Mouse (Mus musculus) midbrain, embryonic 14.5 days (tissue): Measurements from ENCODE around the gene Mtrex. TPM values are rescaled to one million over a fixed set of nuclear protein-coding genes. Genes with fewer than 3 reads are reported as not detected.

Source experiments
- ATAC-seq: fragments of 200-750 bp; cut with Nextera tagmentation; 2 replicates; pipeline ENCODE4 v1.8.0; 2017; ENCODE audit warnings: moderate number of reproducible peaks, moderate library complexity; ENCODE audit not compliant: low FRiP score, low TSS enrichment
- DNase-seq: peaks from one replicate; pipeline ENCODE4 v3.0.0-alpha.2; 2015
- H3K27ac ChIP-seq: fragments of 300-500 bp; sonication (generic); replicated peaks from 2 replicates; pipeline ENCODE4 v1.5.1; 2014; ENCODE audit warnings: mild to moderate bottlenecking, low read depth, low read length, moderate library complexity
- H3K27me3 ChIP-seq: fragments of 300-500 bp; sonication (generic); 2 replicates; pipeline ENCODE4 v1.6.1; 2014; ENCODE audit warnings: low read length, control low read depth, mixed read lengths; ENCODE audit not compliant: control insufficient read depth, insufficient read depth
- H3K36me3 ChIP-seq: fragments of 300-500 bp; sonication (generic); 2 replicates; pipeline ENCODE4 v1.6.1; 2014; ENCODE audit warnings: low read length, control low read depth; ENCODE audit not compliant: control insufficient read depth, insufficient read depth
- H3K4me1 ChIP-seq: fragments of 300-500 bp; sonication (generic); 2 replicates; pipeline ENCODE4 v1.6.1; 2014; ENCODE audit warnings: mild to moderate bottlenecking, antibody characterized with exemption, low read length, control low read depth; ENCODE audit not compliant: control insufficient read depth, insufficient read depth
- H3K4me2 ChIP-seq: fragments of 300-500 bp; sonication (generic); 2 replicates; pipeline ENCODE4 v1.6.1; 2014; ENCODE audit warnings: mild to moderate bottlenecking, low read length, moderate library complexity
- H3K4me3 ChIP-seq: fragments of 300-500 bp; sonication (generic); replicated peaks from 2 replicates; pipeline ENCODE4 v1.5.1; 2014; ENCODE audit warnings: low read depth, low read length
- H3K9ac ChIP-seq: fragments of 300-500 bp; sonication (generic); replicated peaks from 2 replicates; pipeline ENCODE4 v1.6.1; 2014; ENCODE audit warnings: mild to moderate bottlenecking, low read length, moderate library complexity
- H3K9me3 ChIP-seq: fragments of 300-500 bp; sonication (generic); 2 replicates; pipeline ENCODE4 v1.6.1; 2016; ENCODE audit warnings: low read length, control low read depth, mixed read lengths; ENCODE audit not compliant: control insufficient read depth
- WGBS: fragments of 180-500 bp; shearing (Covaris S2); extraction: QIAGEN DNeasy Blood & Tissue Kit; methylation state at CpG from one replicate; pipeline ENCODE4 v1.1.7; 2014; 5-methylcytosine and 5-hydroxymethylcytosine counted together
- polyA plus RNA-seq: library from polyadenylated mRNA; unstranded; fragments of >200 nt; fragmentation: Nextera tagmentation; extraction: Ambion mirVana; gene quantifications from 2 replicates; pipeline ENCODE4 v1.2.1, GENCODE M21; 2014

Mtrex gene
- polyA plus RNA-seq, 1 experiment from 2014 or later, result 69.5 TPM

GRCm38 (mm10) chr13:112902176-112902575, 25.0 kb downstream of the Mtrex start:
- Histone ChIP-seq H3K4me3 (no peak overlapping the region), H3K27ac (no peak overlapping the region), H3K9me3 (no peaks in the 10 kb centered on the region), H3K27me3 (no peaks in the 10 kb centered on the region), H3K36me3 (peaks cover 76% of the 10 kb centered on the region), H3K4me1 (no peaks in the 10 kb centered on the region), H3K9ac (no peak overlapping the region), H3K4me2 (no peak overlapping the region)
- WGBS, result 94% methylated on average over 3 of the region's 3 CpGs
- no peak for ATAC-seq
- no peak for DNase-seq

DNA sequence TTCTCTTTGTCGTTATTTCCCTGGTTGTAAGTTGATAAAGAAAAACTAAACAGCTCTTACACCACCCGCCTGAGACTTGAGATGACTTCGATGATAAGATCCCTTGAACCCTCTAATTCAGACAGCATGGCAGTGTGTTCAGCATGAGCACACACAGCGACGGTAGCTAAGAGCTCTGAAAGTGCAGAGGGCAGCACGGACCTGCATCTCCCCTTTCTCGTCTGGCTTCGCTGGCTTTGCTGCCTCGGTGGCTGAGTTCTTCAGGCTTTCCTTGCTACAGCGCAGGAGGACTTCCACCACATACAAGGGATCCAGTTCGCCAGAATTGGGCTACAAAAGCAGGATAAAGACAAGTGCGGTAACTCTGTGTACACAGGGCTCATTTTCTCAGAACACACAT, 40.0 kb downstream of the Mtrex start:
- H3K9me3 ChIP-seq, result no peaks in the 10 kb centered on the region
- 93% methylated on average over 12 of the region's 12 CpGs for WGBS
- ATAC-seq (no peak), DNase-seq (no peak)
- no peak overlapping the region for H3K4me2 ChIP-seq
- peaks cover 78% of the 10 kb centered on the region for H3K36me3 ChIP-seq
- no peak overlapping the region for H3K9ac ChIP-seq
- H3K4me1 ChIP-seq, result no peaks in the 10 kb centered on the region
- no peak overlapping the region for H3K4me3 ChIP-seq
- no peaks in the 10 kb centered on the region for H3K27me3 ChIP-seq
- no peak overlapping the region for H3K27ac ChIP-seq

GRCm38 (mm10) chr13:112871500-112872266, 55.5 kb downstream of the Mtrex start:
- ATAC-seq (no peak), DNase-seq (no peak)
- Histone ChIP-seq H3K27ac (no peak overlapping the region), H3K4me2 (no peak overlapping the region), H3K27me3 (no peaks in the 10 kb centered on the region), H3K9me3 (no peaks in the 10 kb centered on the region), H3K4me3 (no peak overlapping the region), H3K9ac (no peak overlapping the region), H3K36me3 (peaks cover 82% of the 10 kb centered on the region), H3K4me1 (no peaks in the 10 kb centered on the region)
- WGBS, result 85% methylated on average over 17 of the region's 17 CpGs

DNA sequence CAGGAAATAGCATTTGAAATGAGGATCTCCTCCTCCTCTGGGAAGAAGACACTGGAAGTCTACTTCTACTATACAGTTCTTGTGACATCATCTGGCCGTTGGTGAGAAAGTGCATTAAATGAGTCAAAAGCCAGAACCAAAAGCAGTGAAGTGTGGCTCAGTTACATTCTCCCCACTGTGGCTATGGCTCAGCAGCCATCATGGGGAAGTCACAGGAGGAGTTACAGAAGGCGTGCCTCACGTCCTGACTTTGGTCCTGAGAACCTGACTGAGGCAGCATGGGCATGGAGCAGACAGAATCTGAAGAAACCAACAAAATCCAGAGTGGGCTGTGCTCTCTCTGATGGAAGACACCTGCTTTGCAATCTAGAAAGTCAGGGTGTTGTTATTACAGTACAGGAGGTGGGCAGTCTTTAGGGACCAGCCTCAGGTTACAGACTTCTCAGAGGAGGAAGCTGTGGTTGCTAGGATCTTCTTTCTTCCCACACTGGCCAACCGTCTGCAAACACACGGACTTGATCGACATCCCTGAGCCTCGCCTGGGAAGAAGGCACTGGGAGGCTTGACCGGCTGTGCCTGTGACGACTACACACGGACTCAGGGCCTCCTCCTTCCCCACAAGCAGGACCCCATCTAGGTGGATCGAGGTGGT, 57.0 kb downstream of the Mtrex start:
- Histone ChIP-seq H3K9me3 (no peaks in the 10 kb centered on the region), H3K27ac (no peak overlapping the region), H3K9ac (no peak overlapping the region), H3K27me3 (no peaks in the 10 kb centered on the region), H3K4me3 (no peak overlapping the region), H3K36me3 (peaks cover 89% of the 10 kb centered on the region), H3K4me1 (no peaks in the 10 kb centered on the region), H3K4me2 (no peak overlapping the region)
- WGBS, result 89% methylated on average over 11 of the region's 11 CpGs
- DNase-seq (no peak), ATAC-seq (no peak)

DNA sequence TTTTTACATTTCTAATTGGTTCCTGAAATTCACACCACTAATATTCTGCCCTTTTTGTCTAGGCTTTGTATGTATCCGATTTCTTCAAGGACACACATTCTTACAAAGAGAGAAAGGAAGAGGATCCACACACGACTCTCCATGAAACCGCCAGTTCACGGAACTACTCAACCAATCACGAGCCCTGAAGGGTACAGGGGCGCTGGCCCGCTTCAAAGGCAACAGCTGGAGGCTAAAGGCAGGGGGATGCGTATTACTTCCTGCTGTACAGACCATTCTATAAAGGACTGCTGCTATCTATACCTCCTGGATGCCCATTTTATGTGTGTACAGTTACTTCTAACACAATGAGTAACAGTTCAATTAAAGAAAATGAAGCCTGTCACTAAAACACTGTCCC, 59.8 kb downstream of the Mtrex start:
- H3K9ac ChIP-seq, result no peak overlapping the region
- DNase-seq (no peak), ATAC-seq (no peak)
- no peaks in the 10 kb centered on the region for H3K27me3 ChIP-seq
- no peak overlapping the region for H3K4me2 ChIP-seq
- no peaks in the 10 kb centered on the region for H3K4me1 ChIP-seq
- no peak overlapping the region for H3K4me3 ChIP-seq
- WGBS, result 92% methylated on average over 8 of the region's 8 CpGs
- no peak overlapping the region for H3K27ac ChIP-seq
- peaks cover 87% of the 10 kb centered on the region for H3K36me3 ChIP-seq
- H3K9me3 ChIP-seq, result no peaks in the 10 kb centered on the region

DNA sequence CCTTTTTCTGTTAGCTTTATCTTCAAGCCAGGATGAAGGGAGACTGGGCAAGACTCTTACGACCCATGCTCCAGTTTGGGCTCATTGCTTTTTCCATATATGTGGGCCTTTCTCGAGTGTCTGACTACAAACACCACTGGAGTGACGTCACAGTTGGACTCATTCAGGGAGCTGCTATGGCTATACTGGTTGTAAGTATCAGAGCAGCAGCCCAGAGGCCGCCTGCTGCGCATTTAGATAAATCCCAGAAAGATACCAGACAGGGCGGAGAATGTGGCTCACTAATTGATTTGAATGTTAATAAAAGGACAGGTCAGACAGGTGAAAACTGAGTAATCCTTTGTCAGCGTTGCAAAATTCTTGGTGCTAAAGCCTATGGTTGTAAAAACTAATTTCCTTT, 60.4 kb downstream of the Mtrex start:
- Histone ChIP-seq H3K27ac (no peak overlapping the region), H3K4me1 (no peaks in the 10 kb centered on the region), H3K9me3 (no peaks in the 10 kb centered on the region), H3K9ac (no peak overlapping the region), H3K27me3 (no peaks in the 10 kb centered on the region), H3K36me3 (peaks cover 81% of the 10 kb centered on the region), H3K4me3 (no peak overlapping the region), H3K4me2 (no peak overlapping the region)
- DNase-seq (no peak), ATAC-seq (no peak)
- 93% methylated on average over 7 of the region's 7 CpGs for WGBS

GRCm38 (mm10) chr13:112862978-112863677, 64.1 kb downstream of the Mtrex start:
- DNase-seq (no peak), ATAC-seq (no peak)
- 94% methylated on average over 1 of the region's 1 CpGs for WGBS
- no peak overlapping the region for H3K4me3 ChIP-seq
- H3K9me3 ChIP-seq, result no peaks in the 10 kb centered on the region
- H3K27me3 ChIP-seq, result no peaks in the 10 kb centered on the region
- H3K9ac ChIP-seq, result no peak overlapping the region
- no peak overlapping the region for H3K27ac ChIP-seq
- H3K36me3 ChIP-seq, result peaks cover 55% of the 10 kb centered on the region
- no peaks in the 10 kb centered on the region for H3K4me1 ChIP-seq
- H3K4me2 ChIP-seq, result no peak overlapping the region

GRCm38 (mm10) chr13:112862342-112862741, 64.9 kb downstream of the Mtrex start:
- H3K4me1 ChIP-seq, result no peaks in the 10 kb centered on the region
- no peaks in the 10 kb centered on the region for H3K9me3 ChIP-seq
- peaks cover 47% of the 10 kb centered on the region for H3K36me3 ChIP-seq
- no peak overlapping the region for H3K4me2 ChIP-seq
- ATAC-seq (no peak), DNase-seq (no peak)
- 71% methylated on average over 3 of the region's 3 CpGs for WGBS
- H3K27me3 ChIP-seq, result no peaks in the 10 kb centered on the region
- H3K4me3 ChIP-seq, result no peak overlapping the region
- H3K9ac ChIP-seq, result no peak overlapping the region
- H3K27ac ChIP-seq, result no peak overlapping the region
